Mouse (Mus musculus): Measurements from ENCODE around the gene Trim25.
"Not testable (repeated sequence)": the region's sequence is repeated elsewhere in the genome, so short reads cannot be mapped to it uniquely, and the experiment has no call there.

Trim25 gene

DNA sequence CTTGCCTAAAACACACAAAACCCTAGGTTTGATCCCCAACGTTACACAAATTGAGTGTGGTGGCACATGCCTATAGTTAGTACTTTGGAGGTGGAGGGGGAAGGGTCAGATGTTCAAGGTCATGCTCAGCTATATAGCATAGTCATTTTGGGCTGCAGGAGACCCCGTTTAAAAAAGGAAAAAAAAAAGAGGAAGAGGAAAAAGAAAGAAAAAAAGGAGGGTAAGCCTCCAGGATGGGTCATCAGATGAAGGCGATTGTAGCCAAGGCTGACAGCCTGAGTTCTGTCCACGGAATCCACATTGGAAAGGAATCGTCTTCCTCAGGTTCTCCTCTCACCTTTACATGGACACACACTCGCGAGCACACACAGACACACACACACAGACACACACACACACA is 4.7 kb upstream of the Trim25 start:
- no peak for DNase-seq (ENCODE audit: low read depth, low spot score)

DNA sequence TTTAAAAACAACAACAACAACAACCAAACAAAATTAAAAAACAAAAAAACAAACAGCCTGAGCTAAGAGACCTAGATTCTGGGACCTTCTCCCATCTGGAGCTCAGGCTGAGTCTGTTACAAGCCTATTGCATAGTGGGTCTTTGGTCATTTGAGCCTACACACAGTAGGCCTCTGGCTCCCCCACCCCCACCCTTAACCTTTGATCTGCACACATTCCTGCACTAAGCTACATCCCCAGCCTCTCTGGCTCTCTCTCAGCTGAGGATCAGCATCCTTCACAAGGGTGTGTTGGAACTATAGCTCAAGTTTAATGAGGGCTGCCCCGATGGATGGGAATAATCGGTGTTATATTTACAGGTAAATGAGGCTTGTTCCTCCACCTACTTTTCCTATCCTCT is 3.6 kb upstream of the Trim25 start:
- no peak for DNase-seq (ENCODE audit: low read depth, low spot score)

DNA sequence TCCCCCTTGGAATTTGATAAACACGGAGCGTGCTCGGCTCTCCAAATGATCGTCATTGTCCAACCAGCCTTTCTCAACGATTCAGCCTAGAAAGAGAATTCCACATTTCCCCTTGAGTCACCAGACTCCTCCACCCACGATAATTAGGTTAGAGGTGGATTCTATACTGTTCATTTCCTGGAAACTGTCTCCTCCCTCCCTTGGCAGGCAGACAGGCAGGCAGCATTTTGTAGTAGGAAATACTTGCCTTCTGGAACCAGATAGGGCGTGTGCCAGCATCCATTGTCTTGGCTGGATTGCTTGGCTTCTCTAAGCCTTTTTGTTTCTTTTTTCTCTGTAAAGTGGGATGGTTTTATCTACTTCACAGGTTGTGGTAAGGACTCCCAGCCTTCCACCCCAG is 2.7 kb upstream of the Trim25 start:
- no peak for DNase-seq (ENCODE audit: low read depth, low spot score)

DNA sequence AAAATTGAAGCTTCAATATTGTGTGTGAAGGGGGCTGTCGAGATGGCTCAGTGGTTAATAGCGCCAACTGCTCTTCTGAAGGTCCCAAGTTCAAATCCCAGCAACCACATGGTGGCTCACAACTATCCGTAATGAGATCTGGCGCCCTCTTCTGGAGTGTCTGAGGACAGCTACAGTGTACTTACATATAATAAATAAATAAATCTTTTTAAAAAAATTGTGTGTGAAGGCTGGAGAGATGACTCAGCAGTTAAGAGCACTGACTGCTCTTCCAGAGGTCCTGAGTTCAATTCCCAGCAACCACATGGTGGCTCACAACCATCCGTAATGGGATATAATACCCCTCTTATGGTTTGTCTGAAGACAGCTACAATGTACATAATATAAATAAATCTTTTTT is 1.8 kb upstream of the Trim25 start:
- DNase-seq (ENCODE audit: low read depth, low spot score): not testable (repeated sequence)

DNA sequence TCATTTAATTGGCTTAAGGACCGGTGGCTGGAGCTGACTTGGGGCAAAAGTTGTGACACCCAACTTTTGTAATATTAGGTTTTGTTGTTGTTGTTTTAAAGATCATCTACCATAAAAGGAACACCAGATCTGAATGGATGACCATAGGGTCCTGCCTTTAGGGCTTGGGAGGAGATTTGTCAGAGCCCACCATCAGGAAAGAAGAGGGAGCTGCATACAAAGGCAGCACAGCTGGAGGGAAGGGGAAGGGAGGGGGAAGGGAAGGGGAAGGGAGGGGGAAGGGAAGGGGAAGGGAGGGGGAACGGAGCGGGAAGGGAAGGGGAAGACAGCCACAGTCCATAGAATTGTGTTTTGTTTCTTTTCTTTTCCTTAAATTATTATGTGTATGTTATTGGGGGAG is 770 bp upstream of the Trim25 start:
- no peak for DNase-seq (ENCODE audit: low read depth, low spot score)

DNA sequence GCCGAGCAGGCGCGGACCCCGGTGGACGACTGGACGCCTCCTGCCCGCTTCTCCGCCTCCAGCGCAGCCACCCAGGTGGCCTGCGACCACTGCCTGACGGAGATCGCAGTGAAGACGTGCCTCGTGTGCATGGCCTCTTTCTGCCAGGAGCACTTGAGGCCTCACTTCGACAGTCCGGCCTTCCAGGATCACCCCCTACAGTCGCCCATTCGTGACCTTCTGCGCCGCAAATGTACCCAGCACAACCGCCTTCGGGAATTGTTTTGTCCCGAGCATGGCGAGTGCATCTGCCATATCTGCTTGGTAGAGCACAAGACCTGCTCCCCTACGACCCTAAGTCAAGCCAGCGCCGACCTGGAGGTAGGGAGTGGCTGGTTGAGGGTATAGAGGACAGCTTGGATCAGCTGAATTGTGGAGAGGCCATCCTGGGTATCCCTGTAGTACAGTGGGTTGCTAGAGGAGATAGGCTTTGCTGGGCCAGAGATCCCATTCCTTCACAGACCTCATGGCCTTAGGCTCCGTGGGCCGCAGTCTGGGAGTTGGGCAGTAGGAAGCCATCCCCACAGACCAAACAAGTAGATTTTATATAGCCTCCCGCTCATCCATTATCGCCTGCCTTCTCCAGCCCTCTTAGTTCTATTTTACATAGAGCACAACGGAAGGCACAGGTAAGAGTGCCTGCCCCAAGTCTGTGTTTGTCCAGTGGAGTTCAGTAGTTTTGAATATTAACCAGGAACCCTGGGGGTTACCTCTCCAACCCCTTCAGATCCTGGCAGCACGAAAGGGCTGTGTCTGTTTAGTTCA is 749 bp downstream of the Trim25 start:
- DNase-seq (ENCODE audit: low read depth, low spot score): no peak

DNA sequence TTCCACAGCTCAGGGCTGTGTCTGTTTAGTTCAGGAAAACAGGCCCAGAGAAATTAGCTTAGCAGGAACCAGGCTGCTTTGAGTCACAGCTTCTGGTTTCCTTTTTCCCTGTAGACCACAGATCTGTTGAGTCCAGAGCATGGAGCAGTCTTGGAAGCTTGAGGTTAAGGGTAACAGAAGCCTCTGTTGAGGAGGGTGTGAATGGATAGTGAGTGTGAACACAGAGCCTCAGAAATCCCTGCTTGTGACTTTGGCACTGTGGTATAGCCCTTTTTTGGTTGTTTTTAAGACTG is 1.3 kb downstream of the Trim25 start:
- DNase-seq (ENCODE audit: low read depth, low spot score): no peak

DNA sequence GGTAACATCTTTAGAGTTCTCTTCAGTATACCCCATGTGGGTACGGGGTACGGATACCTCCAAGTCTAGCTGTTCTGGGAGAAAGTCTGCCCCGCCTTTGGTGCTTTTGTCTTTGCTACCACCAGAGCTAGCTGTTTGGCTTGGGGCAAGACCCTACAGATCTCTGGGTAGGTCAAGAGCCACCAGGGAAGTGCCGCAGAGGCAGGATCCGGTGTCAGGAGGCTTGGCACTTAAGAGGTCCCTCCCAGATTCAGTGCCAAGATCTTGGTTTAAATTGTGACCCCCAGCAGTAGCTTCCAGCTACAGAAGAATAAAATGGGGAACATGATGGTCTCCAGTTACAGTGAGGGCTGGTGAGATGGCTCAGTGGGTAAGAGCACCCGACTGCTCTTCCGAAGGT is 2.4 kb downstream of the Trim25 start:
- no peak for DNase-seq (ENCODE audit: low read depth, low spot score)

DNA sequence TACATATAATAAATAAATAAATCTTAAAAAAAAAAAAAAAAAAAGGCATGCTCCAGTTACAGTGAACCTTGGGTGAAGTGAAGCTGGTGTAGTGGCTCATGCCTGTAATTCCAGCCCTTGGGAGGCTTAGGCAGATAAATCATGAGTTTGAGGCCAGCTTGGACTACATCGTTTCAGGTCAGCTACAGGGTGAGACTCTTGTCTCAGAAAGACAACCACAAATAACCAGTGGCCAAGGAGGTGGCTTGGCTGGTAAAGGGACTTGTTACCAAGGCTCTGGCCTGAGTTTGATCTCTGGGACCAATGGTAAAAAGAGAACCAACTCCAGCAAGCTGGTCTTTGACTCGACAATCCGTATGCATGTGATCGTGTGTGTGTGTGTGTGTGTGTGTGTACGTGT is 2.9 kb downstream of the Trim25 start:
- no peak for DNase-seq (ENCODE audit: low read depth, low spot score)

DNA sequence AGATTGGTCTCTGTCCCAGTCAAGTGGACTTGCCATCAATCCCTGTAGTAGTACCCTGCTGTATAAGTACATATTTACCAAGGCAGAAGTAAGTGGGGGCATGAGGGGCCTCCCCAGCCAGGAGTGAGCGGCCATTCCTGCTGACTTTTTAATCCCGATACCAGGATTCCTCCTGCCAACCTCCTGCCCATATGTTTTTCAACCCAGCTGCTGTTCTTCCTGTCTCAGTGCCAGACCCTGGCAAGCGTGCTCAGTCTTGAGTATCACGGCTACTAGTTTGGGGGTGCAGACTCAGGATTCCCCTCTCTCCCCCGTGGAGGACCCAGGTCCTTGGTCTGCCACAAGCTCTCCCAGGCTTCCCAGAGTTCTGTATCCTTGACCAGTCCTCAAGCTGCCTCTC is 3.4 kb downstream of the Trim25 start:
- DNase-seq (ENCODE audit: low read depth, low spot score): no peak

DNA sequence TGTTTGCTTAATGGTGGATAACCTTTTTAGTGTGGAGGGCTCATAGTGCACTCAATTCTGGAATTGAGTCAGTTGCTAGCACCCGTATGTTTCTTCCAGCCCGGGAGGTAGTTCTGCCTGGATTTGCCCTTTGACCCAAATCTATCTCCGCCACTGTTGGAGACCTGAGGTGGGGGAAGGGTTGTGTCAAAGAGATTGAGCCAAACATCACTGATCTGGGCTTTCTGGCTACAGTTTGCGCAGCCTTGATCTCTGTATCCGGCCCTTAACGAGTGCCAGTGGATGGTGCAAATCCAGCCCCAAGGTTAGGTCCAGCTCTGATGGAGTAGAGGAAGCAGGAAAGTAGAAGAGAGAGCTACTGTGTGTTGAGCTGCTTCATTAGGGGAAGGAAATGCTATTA is 3.9 kb downstream of the Trim25 start:
- no peak for DNase-seq (ENCODE audit: low read depth, low spot score)

DNA sequence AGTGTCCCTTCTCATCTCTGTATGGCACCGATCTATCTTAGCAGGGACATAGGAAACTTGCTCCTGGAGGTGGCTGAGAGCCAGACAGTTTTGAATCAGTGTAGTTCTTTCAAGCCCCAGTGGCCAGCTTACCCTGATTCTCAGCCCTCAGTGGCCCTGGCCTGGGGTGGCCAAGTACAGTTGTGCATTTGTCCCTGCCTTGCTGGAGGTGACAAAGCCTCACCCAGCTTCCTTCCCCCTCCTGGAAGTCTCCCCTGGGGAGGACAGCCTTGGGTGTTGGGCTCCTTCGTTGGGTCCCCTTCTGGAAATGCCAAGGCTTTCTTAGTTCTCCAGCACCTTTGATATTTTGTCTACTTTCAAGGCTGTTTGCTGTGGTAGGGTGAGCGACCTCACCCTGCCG is 4.5 kb downstream of the Trim25 start:
- no peak for DNase-seq (ENCODE audit: low read depth, low spot score)

DNA sequence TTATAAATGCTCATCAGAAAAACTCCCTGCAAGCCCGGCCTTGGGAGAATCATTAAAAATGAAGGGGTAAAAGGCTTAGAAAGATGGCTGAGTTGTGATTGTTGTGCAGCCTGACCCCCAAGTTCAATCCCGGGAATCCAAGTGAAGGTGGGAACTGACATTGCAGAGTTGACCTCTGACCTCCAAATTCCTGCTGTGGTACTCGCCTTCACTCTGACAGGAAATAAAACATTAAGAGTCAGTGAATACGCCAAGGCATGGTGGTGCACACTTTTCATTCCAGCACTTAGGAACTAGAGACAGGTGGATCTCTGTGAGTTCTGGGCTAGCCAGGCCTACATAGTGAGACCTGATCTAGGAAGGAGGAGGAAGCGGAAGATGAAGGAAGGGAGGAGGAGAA is 6.3 kb downstream of the Trim25 start:
- DNase-seq (ENCODE audit: low read depth, low spot score): no peak

DNA sequence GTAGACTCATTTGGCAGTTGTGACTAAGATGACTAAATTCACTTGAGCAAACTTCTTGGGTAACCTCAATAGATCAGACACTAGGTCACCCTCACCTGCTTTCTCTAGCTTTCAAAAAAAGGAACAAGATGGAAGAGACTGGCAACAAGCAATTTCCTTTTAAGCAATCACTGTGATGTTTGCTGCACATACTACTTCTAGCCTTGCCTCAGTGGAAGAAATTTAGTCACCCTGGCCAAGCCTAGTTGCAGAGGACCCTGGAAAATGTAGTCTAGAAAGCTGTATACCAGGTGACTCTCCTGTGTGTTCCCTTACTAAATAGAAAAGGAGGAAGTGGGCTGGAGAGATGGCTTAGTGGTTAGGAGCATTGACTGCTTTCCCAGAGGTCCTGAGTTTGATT is 7.2 kb downstream of the Trim25 start:
- DNase-seq (ENCODE audit: low read depth, low spot score): no peak

DNA sequence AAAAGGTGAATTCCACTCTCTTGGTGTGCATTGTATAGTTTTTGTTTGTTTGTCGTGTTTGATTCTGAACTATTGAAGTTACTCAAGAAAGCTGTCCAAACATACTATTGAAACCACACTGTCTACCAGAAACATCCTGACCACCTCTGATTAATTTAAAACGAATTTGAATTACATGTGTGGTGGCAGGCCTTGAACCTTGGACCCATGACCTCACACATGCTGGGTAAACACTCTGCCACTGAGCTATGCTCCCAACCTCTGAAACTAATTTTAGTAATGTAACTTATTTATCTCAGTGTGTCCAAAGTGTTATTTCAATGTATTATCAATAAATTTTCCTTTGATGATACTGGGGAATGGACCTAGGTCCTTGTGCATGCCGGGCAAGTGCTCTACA is 8.4 kb downstream of the Trim25 start:
- DNase-seq (ENCODE audit: low read depth, low spot score): no peak

DNA sequence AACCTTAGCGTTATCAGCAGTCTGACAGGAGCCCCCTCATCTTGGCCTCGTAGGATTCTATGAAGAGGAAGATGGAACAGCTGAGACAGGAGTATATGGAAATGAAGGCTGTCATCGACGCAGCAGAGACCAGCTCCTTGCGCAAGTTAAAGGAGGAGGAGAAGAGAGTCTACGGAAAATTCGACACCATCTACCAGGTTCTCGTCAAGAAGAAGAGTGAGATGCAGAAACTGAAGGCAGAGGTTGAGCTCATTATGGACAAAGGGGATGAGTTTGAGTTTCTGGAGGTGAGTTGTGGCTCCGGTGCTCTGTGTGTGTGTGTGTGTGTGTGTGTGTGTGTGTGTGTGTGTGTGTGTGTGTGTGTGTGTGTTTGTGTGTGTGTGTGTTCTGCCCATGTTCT is 9.9 kb downstream of the Trim25 start:
- no peak for DNase-seq (ENCODE audit: low read depth, low spot score)

DNA sequence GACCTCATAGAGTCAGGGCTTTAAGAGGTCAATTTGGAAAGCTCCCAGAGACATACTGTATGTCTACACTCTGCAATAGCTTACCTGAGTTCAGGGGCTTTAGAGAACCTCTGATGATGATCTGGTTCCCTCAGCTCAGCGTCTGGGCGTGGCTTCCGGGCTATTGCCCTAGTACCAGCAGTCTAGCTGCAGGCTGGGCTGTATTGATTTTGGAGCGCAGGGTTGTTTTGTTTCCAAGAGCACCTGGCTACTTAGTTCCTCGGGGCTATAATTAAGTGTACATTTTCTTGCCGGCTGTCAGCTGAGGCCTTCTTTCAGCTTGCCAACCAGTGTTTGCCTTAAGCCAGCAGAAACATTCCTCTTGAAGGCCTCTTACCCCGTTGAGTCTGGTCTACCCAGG is 10.3 kb downstream of the Trim25 start:
- no peak for DNase-seq (ENCODE audit: low read depth, low spot score)

DNA sequence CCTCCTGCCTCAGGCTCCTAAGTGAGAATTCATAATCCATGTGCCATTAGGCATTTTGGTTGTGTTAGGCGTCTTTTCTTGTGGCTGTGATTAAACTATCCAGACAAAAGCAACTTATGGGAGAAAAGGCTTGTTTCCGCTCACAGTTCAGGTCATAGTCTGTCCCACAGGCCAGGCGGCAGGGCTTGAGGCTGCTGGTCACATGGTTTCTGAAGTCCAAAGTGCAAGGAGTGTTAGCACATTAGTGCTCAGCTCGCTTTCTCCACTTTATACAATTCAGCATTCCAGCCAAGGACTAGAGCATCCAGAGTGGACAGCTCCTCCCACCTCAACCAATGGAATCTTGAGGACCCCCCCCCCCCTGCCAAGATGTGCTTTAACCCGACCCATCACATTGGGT is 13.1 kb downstream of the Trim25 start:
- DNase-seq (ENCODE audit: low read depth, low spot score): no peak

DNA sequence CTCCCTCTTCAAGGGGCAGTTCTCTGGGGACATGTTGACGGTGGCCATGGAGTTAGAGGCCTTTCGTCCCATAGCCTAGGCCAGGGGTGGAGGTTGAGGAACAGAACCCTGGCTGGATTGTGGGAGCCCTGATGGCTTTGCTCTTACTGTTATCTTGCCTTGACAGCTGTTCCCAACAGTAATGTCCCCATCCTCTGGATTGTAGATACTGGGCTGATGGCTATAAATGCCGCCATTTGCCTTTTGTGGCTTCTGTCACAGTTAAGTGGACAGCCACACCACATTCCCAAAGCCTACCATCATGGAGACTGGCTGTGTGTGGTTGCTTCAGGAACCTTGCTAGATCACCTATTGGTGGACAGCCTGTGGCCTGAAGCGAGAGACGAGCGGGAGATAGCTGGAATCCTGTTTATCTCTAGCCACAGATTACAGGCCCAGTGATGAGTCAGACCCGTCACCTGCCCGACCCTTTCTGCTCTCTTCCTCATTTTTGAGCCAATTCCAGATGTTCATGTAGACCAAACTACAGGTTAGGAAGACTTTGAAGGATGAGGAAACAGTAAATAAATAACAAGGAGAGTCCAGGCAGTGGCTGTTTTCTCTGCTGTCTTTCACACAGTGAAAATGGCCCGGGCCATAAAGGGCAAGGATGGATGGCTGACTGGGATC is 18.5 kb downstream of the Trim25 start:
- no peak for DNase-seq (ENCODE audit: low read depth, low spot score)

DNA sequence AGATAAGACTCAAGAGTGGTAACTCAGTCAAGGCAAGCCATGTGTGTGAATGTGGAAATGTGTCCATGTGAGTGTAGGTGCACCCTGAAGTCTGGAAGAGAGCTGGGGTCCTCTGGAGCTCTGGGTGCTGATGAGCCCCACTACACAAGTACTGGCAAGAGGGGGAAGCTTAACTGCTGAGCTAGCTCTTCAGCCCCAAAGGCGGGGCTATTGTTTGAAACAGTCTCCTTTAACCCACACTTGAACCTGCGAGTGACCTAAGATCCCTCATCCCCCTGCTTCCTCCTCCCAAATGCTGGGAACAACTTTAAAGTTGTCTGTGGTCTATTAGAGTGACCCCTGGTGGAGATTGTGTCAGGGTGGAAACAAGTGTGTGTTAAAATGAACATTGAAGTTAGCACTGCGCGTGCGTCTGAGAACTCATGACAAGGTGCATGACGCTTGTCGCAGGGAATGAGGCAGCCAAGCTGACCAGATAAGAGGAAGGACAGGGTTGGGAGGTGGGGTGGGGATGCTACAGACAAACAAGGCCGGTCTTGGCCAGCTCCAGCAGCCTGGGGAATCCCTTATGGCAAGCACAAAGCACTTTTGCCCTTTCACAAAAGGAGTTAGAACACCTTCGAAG is 21.6 kb downstream of the Trim25 start:
- DNase-seq (ENCODE audit: low read depth, low spot score): no peak

DNA sequence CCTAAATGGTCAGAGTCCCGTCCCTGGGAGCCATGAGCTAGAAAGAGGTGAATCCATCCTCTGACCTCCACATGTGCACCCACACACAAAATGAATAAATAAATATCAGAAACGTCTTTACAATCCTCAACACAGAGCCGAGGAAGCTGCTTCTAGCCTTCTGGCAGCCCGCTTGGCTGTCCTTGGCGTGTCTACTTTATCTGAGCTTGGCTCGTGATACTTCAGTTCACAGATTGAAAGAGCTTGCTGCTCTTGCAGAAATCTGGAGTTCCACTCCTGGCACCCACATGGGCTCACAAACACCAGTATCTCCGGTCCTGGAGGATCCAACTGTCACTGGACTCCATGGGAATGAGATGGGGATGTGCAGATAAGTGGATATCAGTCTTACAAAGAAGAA is 22.5 kb downstream of the Trim25 start:
- no peak for DNase-seq (ENCODE audit: low read depth, low spot score)

DNA sequence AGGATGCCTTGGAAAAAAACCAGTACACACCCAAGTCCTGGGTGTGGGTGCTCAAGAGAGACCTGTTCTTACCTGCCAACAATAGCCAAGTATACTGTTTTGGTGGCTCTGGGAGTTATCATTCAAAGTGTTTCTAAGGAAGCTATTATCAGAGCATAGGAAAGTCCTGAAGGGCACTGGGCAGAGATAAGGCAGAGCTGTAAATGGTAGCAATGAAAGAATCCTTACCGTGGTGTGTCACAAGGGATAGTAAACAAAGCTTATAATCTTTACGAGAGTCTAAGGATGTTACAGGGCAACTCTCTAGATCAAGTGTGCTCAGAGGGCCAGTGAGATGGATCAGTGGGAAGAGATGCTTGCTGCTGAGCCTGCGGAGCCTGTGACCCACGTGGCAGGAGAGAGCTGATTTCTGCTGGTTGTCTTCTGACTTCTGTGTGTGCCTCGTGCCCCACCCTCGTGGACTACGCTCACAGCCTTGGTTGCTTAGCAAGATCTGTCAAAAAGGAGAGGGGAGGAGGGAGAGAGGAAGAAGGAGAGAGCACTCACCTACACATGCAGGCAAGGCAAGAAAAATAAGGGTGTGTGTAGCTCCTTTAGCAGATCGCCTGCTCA is 23.1 kb downstream of the Trim25 start:
- no peak for DNase-seq (ENCODE audit: low read depth, low spot score)

DNA sequence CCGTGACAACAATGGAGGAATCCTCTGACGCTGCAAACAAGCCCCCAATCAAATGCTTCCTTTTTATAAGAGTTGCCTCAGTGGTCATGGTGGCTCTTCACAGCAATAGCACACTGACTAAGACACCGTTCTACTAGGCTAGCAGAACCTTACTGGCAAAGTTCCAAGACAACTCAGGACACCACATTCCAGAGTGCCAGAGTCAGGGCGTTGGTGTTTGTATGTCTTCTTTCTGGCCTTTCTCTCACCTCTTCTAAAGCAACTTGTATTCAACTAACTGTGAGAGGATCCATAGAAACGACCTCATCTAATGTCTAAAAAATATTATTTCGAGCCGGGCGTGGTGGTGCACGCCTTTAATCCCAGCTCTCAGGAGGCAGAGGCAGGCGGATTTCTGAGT is 24.3 kb downstream of the Trim25 start:
- no peak for DNase-seq (ENCODE audit: low read depth, low spot score)

Data from skeletal muscle tissue, adult 2 months (tissue).